Mouse (Mus musculus) ES-Bruce4 (cell line): ENCODE measurements at regions not wholly inside any gene's neighbourhood (a gene's known extent, or its start where the extent isn't known, plus 50 kb on each side); places are given as distances from the start of the nearest gene placed in this dataset.

Experiments used
- CTCF ChIP-seq: IDR thresholded peaks from one replicate; pipeline ENCODE4 v1.8.1; 2011; ENCODE audit warnings: low read depth, low read length
- EP300 ChIP-seq: IDR thresholded peaks from 2 replicates; pipeline ENCODE4 v1.6.1; 2011; ENCODE audit warnings: low read depth, low read length; ENCODE audit not compliant: insufficient read depth
- POLR2A ChIP-seq: IDR thresholded peaks from one replicate; pipeline ENCODE4 v1.8.1; 2011; ENCODE audit warnings: low read length; ENCODE audit not compliant: insufficient read depth

- no peak for TF ChIP-seq CTCF
- TF ChIP-seq POLR2A: no peak
- TF ChIP-seq EP300: no peak
These were observed 90.4 kb downstream of the Hsd17b3 start for GRCm38 (mm10) chr13:63998647-63999046.
